Mouse (Mus musculus): Measurements from ENCODE around the gene 0610040J01Rik. TPM values are rescaled to one million over a fixed set of nuclear protein-coding genes. Genes with fewer than 3 reads are reported as not detected.

Gene 0610040J01Rik
- polyA plus RNA-seq, 1 experiment = 1.4 TPM

- H3K27ac ChIP-seq (ENCODE audit: insufficient read depth, low read length) = no peak overlapping the region
- peaks cover 14% of the 10 kb centered on the region for H3K4me1 ChIP-seq (ENCODE audit: control insufficient read depth, insufficient read depth, insufficient read length)
- WGBS = 84% methylated on average over 10 of the region's 10 CpGs
- TF ChIP-seq CTCF (IDR thresholded peaks at IDR 0.05; ENCODE audit: extremely low read depth, insufficient read depth, insufficient read length, insufficient replicate concordance) (no peak), POLR2A (IDR thresholded peaks at IDR 0.05; ENCODE audit: low read depth, low read length) (no peak)
- no peak overlapping the region for H3K4me3 ChIP-seq (ENCODE audit: extremely low read depth, insufficient read depth, insufficient read length)
- no peaks in the 10 kb centered on the region for H3K36me3 ChIP-seq (ENCODE audit: control insufficient read depth, insufficient read depth, low read length)
- H3K27me3 ChIP-seq (ENCODE audit: control insufficient read depth, insufficient read depth, low read length) = no peaks in the 10 kb centered on the region
- no peak for DNase-seq (ENCODE audit: low read depth in 1 of 2, low spot score in 2 of 2)
Observed at GRCm38 (mm10) chr5:63828380-63829185, 16.4 kb downstream of the 0610040J01Rik start.

GRCm38 (mm10) chr5:63831054-63831453 is 18.9 kb downstream of the 0610040J01Rik start:
- Histone ChIP-seq H3K27ac (ENCODE audit: insufficient read depth, low read length) (no peak overlapping the region), H3K4me1 (ENCODE audit: control insufficient read depth, insufficient read depth, insufficient read length) (peaks cover 14% of the 10 kb centered on the region), H3K36me3 (ENCODE audit: control insufficient read depth, insufficient read depth, low read length) (no peaks in the 10 kb centered on the region), H3K27me3 (ENCODE audit: control insufficient read depth, insufficient read depth, low read length) (no peaks in the 10 kb centered on the region), H3K4me3 (ENCODE audit: extremely low read depth, insufficient read depth, insufficient read length) (no peak overlapping the region)
- 12% methylated on average over 4 of the region's 4 CpGs for WGBS
- peak in 1 of 2 experiments; percentile 9 for DNase-seq (ENCODE audit: low read depth in 1 of 2, low spot score in 2 of 2)
- TF ChIP-seq CTCF (IDR thresholded peaks at IDR 0.05; ENCODE audit: extremely low read depth, insufficient read depth, insufficient read length, insufficient replicate concordance) = no peak
- TF ChIP-seq POLR2A (IDR thresholded peaks at IDR 0.05; ENCODE audit: low read depth, low read length) = no peak

- no peak overlapping the region for H3K4me3 ChIP-seq (ENCODE audit: extremely low read depth, insufficient read depth, insufficient read length)
- H3K27me3 ChIP-seq (ENCODE audit: control insufficient read depth, insufficient read depth, low read length) = no peaks in the 10 kb centered on the region
- no peak for DNase-seq (ENCODE audit: low read depth in 1 of 2, low spot score in 2 of 2)
- TF ChIP-seq POLR2A (IDR thresholded peaks at IDR 0.05; ENCODE audit: low read depth, low read length) (no peak), CTCF (IDR thresholded peaks at IDR 0.05; ENCODE audit: extremely low read depth, insufficient read depth, insufficient read length, insufficient replicate concordance) (no peak)
- no peaks in the 10 kb centered on the region for H3K36me3 ChIP-seq (ENCODE audit: control insufficient read depth, insufficient read depth, low read length)
- WGBS = 94% methylated on average over 5 of the region's 5 CpGs
- H3K27ac ChIP-seq (ENCODE audit: insufficient read depth, low read length) = no peak overlapping the region
- H3K4me1 ChIP-seq (ENCODE audit: control insufficient read depth, insufficient read depth, insufficient read length) = peaks cover 9% of the 10 kb centered on the region
Observed at GRCm38 (mm10) chr5:63833955-63834354, 21.8 kb downstream of the 0610040J01Rik start.

GRCm38 (mm10) chr5:63834435-63834834 is 22.3 kb downstream of the 0610040J01Rik start:
- 92% methylated on average over 3 of the region's 3 CpGs for WGBS
- H3K27ac ChIP-seq (ENCODE audit: insufficient read depth, low read length) = no peak overlapping the region
- no peak for DNase-seq (ENCODE audit: low read depth in 1 of 2, low spot score in 2 of 2)
- peaks cover 9% of the 10 kb centered on the region for H3K4me1 ChIP-seq (ENCODE audit: control insufficient read depth, insufficient read depth, insufficient read length)
- no peak for TF ChIP-seq POLR2A (IDR thresholded peaks at IDR 0.05; ENCODE audit: low read depth, low read length)
- no peak for TF ChIP-seq CTCF (IDR thresholded peaks at IDR 0.05; ENCODE audit: extremely low read depth, insufficient read depth, insufficient read length, insufficient replicate concordance)
- H3K4me3 ChIP-seq (ENCODE audit: extremely low read depth, insufficient read depth, insufficient read length) = no peak overlapping the region
- H3K36me3 ChIP-seq (ENCODE audit: control insufficient read depth, insufficient read depth, low read length) = no peaks in the 10 kb centered on the region
- H3K27me3 ChIP-seq (ENCODE audit: control insufficient read depth, insufficient read depth, low read length) = no peaks in the 10 kb centered on the region

GRCm38 (mm10) chr5:63837115-63837514 is 25.0 kb downstream of the 0610040J01Rik start:
- peak in 1 of 2 experiments; percentile 46 for DNase-seq (ENCODE audit: low read depth in 1 of 2, low spot score in 2 of 2)
- whole genome bisulfite sequencing = 43% methylated on average over 5 of the region's 5 CpGs
- no peak overlapping the region for H3K27ac ChIP-seq (ENCODE audit: insufficient read depth, low read length)
- H3K36me3 ChIP-seq (ENCODE audit: control insufficient read depth, insufficient read depth, low read length) = no peaks in the 10 kb centered on the region
- no peaks in the 10 kb centered on the region for H3K27me3 ChIP-seq (ENCODE audit: control insufficient read depth, insufficient read depth, low read length)
- peaks cover 3% of the 10 kb centered on the region; the same call in 1 of the 2 replicates for H3K4me1 ChIP-seq (ENCODE audit: control insufficient read depth, insufficient read depth, insufficient read length)
- TF ChIP-seq POLR2A (IDR thresholded peaks at IDR 0.05; ENCODE audit: low read depth, low read length) (no peak), CTCF (IDR thresholded peaks at IDR 0.05; ENCODE audit: extremely low read depth, insufficient read depth, insufficient read length, insufficient replicate concordance) (no peak)
- no peak overlapping the region for H3K4me3 ChIP-seq (ENCODE audit: extremely low read depth, insufficient read depth, insufficient read length)

- WGBS = 86% methylated on average over 2 of the region's 2 CpGs
- Histone ChIP-seq H3K4me1 (ENCODE audit: control insufficient read depth, insufficient read depth, insufficient read length) (peaks cover 3% of the 10 kb centered on the region; the same call in 1 of the 2 replicates), H3K4me3 (ENCODE audit: extremely low read depth, insufficient read depth, insufficient read length) (no peak overlapping the region), H3K27me3 (ENCODE audit: control insufficient read depth, insufficient read depth, low read length) (no peaks in the 10 kb centered on the region), H3K36me3 (ENCODE audit: control insufficient read depth, insufficient read depth, low read length) (no peaks in the 10 kb centered on the region), H3K27ac (ENCODE audit: insufficient read depth, low read length) (no peak overlapping the region)
- no peak for DNase-seq (ENCODE audit: low read depth in 1 of 2, low spot score in 2 of 2)
- TF ChIP-seq POLR2A (IDR thresholded peaks at IDR 0.05; ENCODE audit: low read depth, low read length) (no peak), CTCF (IDR thresholded peaks at IDR 0.05; ENCODE audit: extremely low read depth, insufficient read depth, insufficient read length, insufficient replicate concordance) (no peak)
Observed at GRCm38 (mm10) chr5:63837851-63838250, 25.7 kb downstream of the 0610040J01Rik start.

Data from spleen, adult 2 months (tissue).